Mouse (Mus musculus) heart, adult 10 weeks (tissue): Measurements from ENCODE around the gene Lrwd1. TPM values are rescaled to one million over a fixed set of nuclear protein-coding genes. Genes with fewer than 3 reads are reported as not detected.

Experiments
- polyA plus RNA-seq: library from polyadenylated mRNA; stranded (reverse); fragments of 350-450 nt; fragmentation: Illumina TruSeq; extraction: RNeasy Lipid Tissue Mini Kit (QIAGEN cat#74804); gene quantifications from one replicate; pipeline ENCODE4 v1.2.3, GENCODE M21; 2014; ENCODE audit warnings: low read depth, low replicate concordance

The Lrwd1 gene
- polyA plus RNA-seq: 8.7 TPM

DNA sequence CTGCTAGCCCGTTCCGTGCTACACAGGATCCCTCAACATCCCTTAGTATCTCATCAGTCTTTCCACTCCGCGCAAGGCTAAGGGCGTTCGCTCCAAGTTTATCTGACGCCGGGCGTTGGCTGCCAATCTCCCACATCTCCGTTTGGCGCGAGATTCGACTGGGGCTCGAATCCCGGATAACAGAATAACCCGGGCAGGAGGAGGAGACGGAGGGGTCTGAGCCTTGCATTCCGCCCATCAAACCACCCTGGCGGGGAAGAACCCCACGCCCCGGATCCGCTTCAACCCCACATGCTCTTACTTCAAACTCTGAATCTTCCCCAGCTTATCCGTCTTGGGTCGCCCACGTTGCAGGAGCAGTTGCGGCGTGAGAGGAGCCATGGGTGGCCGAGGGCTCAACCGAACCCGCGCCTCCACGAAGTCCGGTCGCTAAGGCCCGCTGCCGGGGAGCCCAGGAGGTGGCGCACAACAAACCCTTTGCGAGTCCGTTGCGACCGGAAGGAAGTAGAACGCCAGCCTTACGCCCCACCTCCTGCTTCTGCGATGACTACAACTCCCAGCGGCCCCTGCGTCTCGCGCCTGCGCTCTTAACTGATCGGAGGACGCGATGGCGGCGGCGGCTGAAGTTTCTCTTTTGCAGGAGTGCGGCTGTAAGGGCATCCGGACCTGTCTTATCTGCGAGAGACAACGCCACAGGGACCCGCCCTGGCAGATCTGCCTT is at the start of gene Lrwd1, which contains the start of gene Alkbh4:
Gene Lrwd1, minus strand, starts transcription at position 504 of the 721 bp plus-strand sequence.
Gene Alkbh4, plus strand, starts transcription at position 576 of the 721 bp plus-strand sequence.

DNA sequence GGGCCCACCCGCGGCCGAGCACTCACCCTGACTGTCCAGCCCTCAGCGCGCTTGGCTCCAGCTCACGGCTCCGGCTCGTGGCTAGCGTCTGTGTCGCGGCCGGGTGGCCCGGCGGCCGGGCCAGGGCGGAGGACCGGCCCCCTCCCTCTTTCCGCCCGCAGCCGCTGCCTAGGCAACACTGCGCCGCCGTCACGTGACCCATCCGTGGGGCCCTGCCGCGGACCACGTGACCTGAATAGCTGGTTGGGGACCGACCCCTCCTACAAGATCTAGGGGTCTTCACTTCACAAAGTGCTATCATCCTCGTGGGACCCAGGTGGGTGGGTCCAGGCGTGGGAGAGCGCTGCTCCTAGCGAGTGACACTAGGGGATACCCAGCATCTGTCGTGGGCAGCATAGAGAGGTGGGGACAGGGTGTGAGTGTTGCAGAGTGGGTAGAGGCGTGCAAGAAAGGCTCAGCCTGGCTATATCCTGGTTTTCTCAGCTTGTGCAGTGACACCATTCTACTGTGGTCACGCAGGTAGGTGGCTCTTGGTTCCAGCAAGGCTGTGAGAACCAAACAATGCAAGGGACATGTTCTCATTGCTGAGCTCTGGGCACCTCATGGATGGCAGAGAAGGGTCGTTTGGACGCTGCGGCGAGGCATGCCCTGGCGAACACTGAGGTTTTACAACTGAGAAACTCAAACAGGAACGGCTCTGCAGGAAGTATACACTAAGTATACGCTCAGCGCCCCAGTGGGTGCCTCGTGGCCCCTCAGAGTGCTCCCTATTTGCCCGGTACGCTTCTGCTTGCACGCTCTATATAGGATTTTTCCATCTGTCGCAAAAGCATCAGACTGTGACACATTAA is 34.9 kb upstream of the Lrwd1 start, which contains the start of gene Orai2:
Gene Orai2, minus strand, starts transcription at position 202 of the 851 bp plus-strand sequence.

DNA sequence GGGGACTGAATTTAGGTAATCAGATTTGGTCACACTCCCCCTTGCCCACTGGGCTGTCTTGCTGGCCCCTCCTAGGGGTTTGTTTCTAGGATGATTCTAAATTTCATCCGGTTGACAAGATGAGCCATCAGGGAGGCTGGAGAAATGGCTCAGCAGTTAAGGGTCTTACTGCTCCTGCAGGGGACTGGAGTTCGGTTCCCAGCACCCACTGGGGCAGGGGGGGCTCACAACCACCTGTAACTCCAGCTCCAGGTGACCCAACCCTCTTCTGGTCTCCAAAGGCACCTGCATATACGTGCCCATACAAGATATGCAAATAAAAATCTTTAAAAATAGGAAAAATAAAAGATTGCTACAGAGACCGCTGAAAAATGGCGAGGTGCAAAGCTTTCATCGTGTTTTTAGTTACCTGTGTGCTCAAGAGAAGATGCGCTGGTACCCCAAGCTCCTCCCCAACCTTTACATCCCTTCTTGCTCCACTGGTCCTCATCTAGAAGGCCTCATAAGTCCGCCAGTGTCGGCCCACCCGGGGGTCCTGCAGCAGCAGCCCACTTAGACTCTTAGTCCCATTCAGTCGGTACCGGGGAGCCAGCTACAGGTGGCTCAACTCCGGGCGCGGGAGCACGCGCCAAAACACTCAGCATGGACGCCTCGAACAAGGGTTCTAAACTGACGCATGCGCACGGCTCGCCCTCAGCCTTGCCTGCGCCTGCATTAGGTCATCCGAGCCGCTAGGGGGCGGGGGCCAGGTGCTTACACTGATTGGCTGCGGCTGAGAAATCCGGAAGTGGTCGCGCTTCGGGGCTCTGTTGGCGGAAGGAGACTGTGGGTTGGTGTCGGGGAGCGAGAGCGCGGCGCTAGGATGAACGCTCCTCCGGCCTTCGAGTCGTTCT is 19.7 kb downstream of the Lrwd1 start, which contains the start of gene Polr2j:
Gene Polr2j, plus strand, starts transcription at position 741 of the 893 bp plus-strand sequence.

DNA sequence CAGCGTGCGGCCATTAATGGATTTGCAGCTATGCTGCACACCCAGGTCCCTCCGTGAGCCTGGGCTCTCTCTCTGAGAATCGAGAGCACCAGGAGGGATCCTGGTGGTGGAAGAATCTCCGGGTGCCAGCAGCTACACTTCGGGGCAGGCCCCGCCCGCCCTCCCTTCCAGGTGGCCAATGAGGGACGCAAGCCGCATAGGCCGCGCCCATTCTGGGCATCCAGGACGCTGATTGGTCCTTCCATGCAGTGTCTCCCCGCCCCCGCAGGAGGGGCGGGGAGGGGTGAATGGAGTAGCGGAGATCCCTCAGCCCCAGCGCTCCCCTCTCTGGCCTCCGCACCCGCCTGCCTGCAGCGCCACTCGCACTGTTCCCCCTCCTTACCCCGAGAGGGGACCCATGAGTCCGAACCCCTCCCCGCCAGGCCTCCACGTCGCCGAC is 52.2 kb downstream of the Lrwd1 start, which contains the start of gene Rasa4:
Gene Rasa4, plus strand, starts transcription at position 248 of the 439 bp plus-strand sequence.

Other genes starting within 250 kb of the Lrwd1 start
- gene Hspb1, start 248.2 kb downstream of the Lrwd1 start, polyA plus RNA-seq: 407 TPM
- 147 TPM for gene Ywhag, start 201.5 kb downstream of the Lrwd1 start, polyA plus RNA-seq
- gene Ssc4d, start 161.5 kb downstream of the Lrwd1 start, polyA plus RNA-seq: 1.9 TPM
- gene Zp3, start 156.0 kb downstream of the Lrwd1 start, polyA plus RNA-seq: not detected
- gene Dtx2, start 141.3 kb downstream of the Lrwd1 start, polyA plus RNA-seq: 6.9 TPM
- gene Upk3b, start 97.6 kb downstream of the Lrwd1 start, polyA plus RNA-seq: 20.8 TPM
- gene Upk3bl, start 81.6 kb downstream of the Lrwd1 start, polyA plus RNA-seq: not detected
- gene Rasa4, start 52.2 kb downstream of the Lrwd1 start, polyA plus RNA-seq: 5.2 TPM
- gene Polr2j, start 19.4 kb downstream of the Lrwd1 start, polyA plus RNA-seq: 85.2 TPM
- 5.4 TPM for gene Alkbh4, start 72 bp upstream of the Lrwd1 start, polyA plus RNA-seq
- 1.3 TPM for gene Orai2, start 34.6 kb upstream of the Lrwd1 start, polyA plus RNA-seq
- 19.7 TPM for gene Prkrip1, start 62.9 kb upstream of the Lrwd1 start, polyA plus RNA-seq
- 0.94 TPM for gene Sh2b2, start 110.5 kb upstream of the Lrwd1 start, polyA plus RNA-seq